Mouse (Mus musculus): ENCODE results near the gene Kng2.
"Not testable (repeated sequence)": the region's sequence is repeated elsewhere in the genome, so short reads cannot be mapped to it uniquely, and the experiment has no call there.

The Kng2 gene

GRCm38 (mm10) chr16:23028966-23029600 lies at the start of gene Kng2:
Gene Kng2 (minus strand): TSS chr16:23029482.
- not testable (repeated sequence) for DNase-seq (ENCODE audit: low spot score)

GRCm38 (mm10) chr16:23077516-23077915 lies 48.2 kb upstream of the Kng2 start:
- not testable (repeated sequence) for DNase-seq (ENCODE audit: low spot score)

- DNase-seq (ENCODE audit: low spot score): not testable (repeated sequence)
Measured at GRCm38 (mm10) chr16:23060781-23061325, 31.6 kb upstream of the Kng2 start.

GRCm38 (mm10) chr16:23059630-23060029 lies 30.3 kb upstream of the Kng2 start:
- DNase-seq (ENCODE audit: low spot score): not testable (repeated sequence)

- not testable (repeated sequence) for DNase-seq (ENCODE audit: low spot score)
Measured at GRCm38 (mm10) chr16:23057668-23058447, 28.6 kb upstream of the Kng2 start, which contains the start of gene Kng1. Gene Kng1 (plus strand): TSS chr16:23057865.

GRCm38 (mm10) chr16:23046319-23046718 lies 17.0 kb upstream of the Kng2 start:
- DNase-seq (ENCODE audit: low spot score): no peak

GRCm38 (mm10) chr16:23040876-23041275 lies 11.6 kb upstream of the Kng2 start:
- peak; percentile 46 for DNase-seq (ENCODE audit: low spot score)

- DNase-seq (ENCODE audit: low spot score): no peak
Measured at GRCm38 (mm10) chr16:23039281-23039680, 10.0 kb upstream of the Kng2 start.

- DNase-seq (ENCODE audit: low spot score): no peak
Measured at GRCm38 (mm10) chr16:23037744-23038143, 8.5 kb upstream of the Kng2 start.

- no peak for DNase-seq (ENCODE audit: low spot score)
Measured at GRCm38 (mm10) chr16:23033673-23034072, 4.4 kb upstream of the Kng2 start.

- no peak for DNase-seq (ENCODE audit: low spot score)
Measured at GRCm38 (mm10) chr16:23030673-23031435, 1.6 kb upstream of the Kng2 start.

GRCm38 (mm10) chr16:23027341-23027740 lies 1.9 kb downstream of the Kng2 start:
- DNase-seq (ENCODE audit: low spot score): not testable (repeated sequence)

- no peak for DNase-seq (ENCODE audit: low spot score)
Measured at GRCm38 (mm10) chr16:23026582-23026981, 2.7 kb downstream of the Kng2 start.

GRCm38 (mm10) chr16:23025111-23025510 lies 4.2 kb downstream of the Kng2 start:
- DNase-seq (ENCODE audit: low spot score): no peak

GRCm38 (mm10) chr16:23020571-23020970 lies 8.7 kb downstream of the Kng2 start:
- DNase-seq (ENCODE audit: low spot score): not testable (repeated sequence)

GRCm38 (mm10) chr16:23014645-23015044 lies 14.6 kb downstream of the Kng2 start:
- not testable (repeated sequence) for DNase-seq (ENCODE audit: low spot score)

GRCm38 (mm10) chr16:23013786-23014185 lies 15.5 kb downstream of the Kng2 start:
- not testable (repeated sequence) for DNase-seq (ENCODE audit: low spot score)

GRCm38 (mm10) chr16:22996951-22997350 lies 32.3 kb downstream of the Kng2 start:
- DNase-seq (ENCODE audit: low spot score): not testable (repeated sequence)

- no peak for DNase-seq (ENCODE audit: low spot score)
Measured at GRCm38 (mm10) chr16:22967383-22968030, 61.8 kb downstream of the Kng2 start.

- DNase-seq (ENCODE audit: low spot score): no peak
Measured at GRCm38 (mm10) chr16:22963293-22963692, 66.0 kb downstream of the Kng2 start.

GRCm38 (mm10) chr16:22962256-22962655 lies 67.0 kb downstream of the Kng2 start:
- no peak for DNase-seq (ENCODE audit: low spot score)

- no peak for DNase-seq (ENCODE audit: low spot score)
Measured at GRCm38 (mm10) chr16:22961073-22961472, 68.2 kb downstream of the Kng2 start.
